Mouse (Mus musculus) lung, adult 2 months (tissue): ENCODE results near the gene Lama2.

ENCODE experiments used
- CTCF ChIP-seq: fragments of 200-500 bp; IDR thresholded peaks from 2 replicates; pipeline ENCODE4 v1.5.1; 2011; ENCODE audit warnings: mild to moderate bottlenecking, low read length, control low read depth; ENCODE audit not compliant: insufficient read depth
- POLR2A ChIP-seq: fragments of 200-500 bp; IDR thresholded peaks from 2 replicates; pipeline ENCODE4 v1.6.1; 2011; ENCODE audit warnings: low read depth, mild to moderate bottlenecking, control low read depth, low read length, borderline replicate concordance; ENCODE audit errors: extremely low read depth

DNA sequence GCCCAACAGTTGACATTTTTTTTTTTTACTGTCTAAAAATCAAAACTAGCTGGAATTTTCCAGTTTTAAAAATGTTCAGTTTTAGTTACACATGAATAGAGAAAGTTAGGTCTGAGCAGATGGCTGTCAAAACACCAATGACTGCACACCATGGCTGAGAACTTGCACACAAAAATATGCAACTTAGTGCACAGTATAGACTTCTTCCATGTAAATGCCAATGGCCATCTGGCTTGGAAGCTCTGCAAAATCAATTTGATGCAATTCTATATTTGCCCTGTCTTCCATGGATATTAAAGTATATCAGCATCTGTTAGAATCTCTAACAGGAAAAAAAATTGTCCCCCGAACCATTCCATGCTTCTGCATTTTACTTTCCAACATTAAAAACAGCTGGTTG lies 135.5 kb downstream of the Lama2 start:
- TF ChIP-seq POLR2A, result no peak
- TF ChIP-seq CTCF, result no peak
